Mouse (Mus musculus): ENCODE results near the gene Josd2. TPM values are rescaled to one million over a fixed set of nuclear protein-coding genes. Genes with fewer than 3 reads are reported as not detected.

Gene Josd2
- polyA plus RNA-seq, 1 experiment from 2014 or later, result 70.4 TPM

DNA sequence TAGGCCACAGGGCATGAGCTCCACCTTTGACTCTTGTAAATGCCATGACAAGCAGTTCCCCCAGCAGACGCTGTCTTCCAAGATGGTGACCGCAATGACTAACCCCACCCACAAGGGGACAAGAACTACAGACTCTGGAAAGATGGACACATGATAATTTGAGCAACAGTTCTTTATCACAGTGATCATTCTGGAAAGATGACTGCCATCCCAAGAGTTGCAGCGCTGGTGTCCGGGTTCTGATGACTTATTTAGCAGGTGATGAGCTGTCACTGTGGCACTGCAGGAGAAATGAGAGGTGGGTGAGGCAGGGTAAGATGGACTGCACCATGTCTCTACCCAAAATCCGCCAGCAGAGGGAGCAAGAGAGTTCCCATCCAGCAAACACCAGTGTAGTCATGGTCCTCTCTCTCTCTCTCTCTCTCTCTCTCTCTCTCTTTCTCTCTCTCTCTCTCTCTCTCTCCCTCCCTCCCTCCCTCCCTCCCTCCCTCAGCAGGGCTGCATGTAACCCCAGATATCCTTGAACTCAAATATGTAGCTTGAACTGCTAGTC is 33.9 kb downstream of the Josd2 start:
- no peak for ATAC-seq
- CTCF ChIA-PET, result interaction anchor here (0.9 to 2.5 kb wide), 6 partner anchors 9 to 59 kb away, joined by 3 to 13 read pairs (median 4); partner anchors contain the start of gene Pold1
- in situ Hi-C loops (cut with MboI; ENCODE audit: low pct_unique_long_range_greater_than_20kb), result no loop called here
- POLR2A ChIA-PET, result no interaction called here
- no peak for TF ChIP-seq CTCF (IDR thresholded peaks at IDR 0.05)
- H3K27me3 ChIP-seq, result peaks cover 7% of the 10 kb centered on the region
- no peak for DNase-seq (ENCODE audit: low read depth, low spot score)

DNA sequence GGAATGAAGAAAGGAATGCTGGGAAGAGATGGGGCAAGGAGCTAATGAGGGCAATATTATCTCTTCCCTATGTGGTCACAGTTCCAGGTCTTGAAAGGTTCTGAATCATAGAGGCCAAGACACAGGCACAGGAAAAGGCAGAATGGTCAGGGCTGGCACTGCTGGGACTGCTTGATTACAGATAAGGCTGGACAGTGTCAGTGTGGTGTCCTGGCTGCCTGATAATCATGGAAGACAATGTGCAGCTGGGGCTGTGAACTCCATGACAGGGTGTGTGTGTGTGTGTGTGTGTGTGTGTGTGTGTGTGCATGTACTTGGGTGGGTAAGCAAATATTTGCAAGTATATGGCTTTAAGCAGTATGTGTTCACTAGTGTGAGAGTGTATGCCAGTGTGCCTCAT is 39.7 kb downstream of the Josd2 start:
- no peak for DNase-seq (ENCODE audit: low read depth, low spot score)

DNA sequence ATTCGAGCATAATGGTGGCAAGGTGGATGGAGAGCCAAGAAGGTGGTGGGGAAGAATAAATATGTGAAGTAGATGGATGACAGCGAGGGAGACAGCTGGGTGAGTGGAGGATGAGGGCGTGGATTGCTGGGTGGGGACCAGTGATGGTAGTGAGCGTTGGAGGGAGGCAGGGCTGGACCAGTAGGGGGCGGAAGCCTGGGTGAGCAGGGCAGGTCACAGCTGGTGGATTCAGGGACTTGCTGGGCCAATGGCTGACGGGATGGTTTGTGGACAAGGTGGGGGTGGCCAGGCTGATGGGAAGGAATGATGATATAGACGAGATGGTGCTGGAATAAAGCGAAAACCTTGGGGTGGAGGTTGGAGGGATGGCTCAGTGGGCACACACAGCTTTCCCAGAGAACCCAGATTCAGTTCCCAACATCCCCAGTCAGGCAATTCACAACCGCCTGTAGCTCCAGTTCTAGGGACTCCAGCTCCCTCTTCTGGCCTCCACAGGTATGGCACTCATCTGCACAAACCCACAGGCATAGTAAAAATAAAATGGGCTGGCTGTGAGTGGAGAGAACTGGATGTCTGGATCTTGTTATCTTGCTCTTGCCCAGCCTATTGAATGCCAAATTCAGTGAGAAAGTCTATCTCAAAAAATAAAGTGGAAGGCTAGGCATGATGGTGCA is 51.6 kb downstream of the Josd2 start:
- ATAC-seq (peak; percentile 46), DNase-seq (ENCODE audit: low read depth, low spot score) (no peak)
- H3K27me3 ChIP-seq, result peaks cover 9% of the 10 kb centered on the region
- in situ Hi-C loops (cut with MboI; ENCODE audit: low pct_unique_long_range_greater_than_20kb), result no loop called here
- POLR2A ChIA-PET, result no interaction called here
- CTCF ChIA-PET, result interaction anchor here (1.0 to 1.4 kb wide), 3 partner anchors 8 to 31 kb away, joined by 3 to 4 read pairs (median 3); no protein-coding TSS in a partner anchor
- TF ChIP-seq CTCF (IDR thresholded peaks at IDR 0.05), result peak; percentile 64

More for the DNA sequence above, 39.7 kb downstream of the Josd2 start:
- ChIA-PET CTCF (interaction anchor here (0.8 kb wide), 1 partner anchor 15 kb away, joined by 3 read pairs; no protein-coding TSS in a partner anchor), POLR2A (no interaction called here)
- in situ Hi-C loops (cut with MboI; ENCODE audit: low pct_unique_long_range_greater_than_20kb), result loop anchor here (5.0 kb wide), 1 partner anchor 45 kb away; the partner anchor contains the start of gene Nr1h2
- H3K27me3 ChIP-seq, result peaks cover 12% of the 10 kb centered on the region
- TF ChIP-seq CTCF (IDR thresholded peaks at IDR 0.05), result no peak
- ATAC-seq, result no peak

DNA sequence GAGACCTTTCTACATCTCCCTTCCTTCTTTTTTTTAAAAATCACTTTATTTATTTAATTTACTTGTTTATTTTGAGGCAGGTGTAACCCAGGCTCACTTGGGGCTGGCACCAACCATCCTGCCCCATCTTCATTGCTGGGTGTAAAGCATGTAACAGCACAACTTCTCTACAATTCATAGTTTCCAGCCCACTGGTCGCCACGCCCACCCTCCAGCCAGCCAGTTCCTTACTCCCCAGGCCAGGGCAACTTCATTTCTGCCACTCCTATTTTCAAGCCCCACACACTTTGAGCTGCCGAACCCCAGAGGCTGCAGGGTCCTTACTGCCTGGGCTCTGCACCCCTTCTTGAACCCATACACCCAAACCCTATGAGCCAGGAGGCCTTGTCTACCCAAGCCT is 53.2 kb downstream of the Josd2 start:
- no peak for DNase-seq (ENCODE audit: low read depth, low spot score)
- POLR2A ChIA-PET, result interaction anchor here (0.8 kb wide), 1 partner anchor 30 kb away, joined by 3 read pairs; no protein-coding TSS in a partner anchor
- in situ Hi-C loops (cut with MboI; ENCODE audit: low pct_unique_long_range_greater_than_20kb), result loop anchor here (5.0 kb wide), 1 partner anchor 121 kb away; no protein-coding TSS in a partner anchor
- no peak for ATAC-seq
- H3K27me3 ChIP-seq, result peaks cover 5% of the 10 kb centered on the region
- CTCF ChIA-PET, result interaction anchor here (1.0 to 1.5 kb wide), 8 partner anchors 8 to 39 kb away, joined by 3 to 12 read pairs (median 6); partner anchors contain the start of genes Emc10, Fam71e1 and Pold1
- TF ChIP-seq CTCF (IDR thresholded peaks at IDR 0.05), result no peak

Other genes starting within 250 kb of the Josd2 start
- not detected for gene Klk1, start 242.6 kb upstream of the Josd2 start, polyA plus RNA-seq (2021)
- not detected for gene Gm36864, start 231.8 kb upstream of the Josd2 start, polyA plus RNA-seq (2021)
- 0.23 TPM for gene 1700028J19Rik, start 221.3 kb upstream of the Josd2 start, polyA plus RNA-seq (2021)
- 32.3 TPM for gene 2410002F23Rik, start 221.3 kb upstream of the Josd2 start, polyA plus RNA-seq (2021)
- not detected for gene Acp4, start 210.6 kb upstream of the Josd2 start, polyA plus RNA-seq (2021)
- not detected for gene Gm15517, start 206.5 kb upstream of the Josd2 start, polyA plus RNA-seq (2021)
- gene Clec11a, start 161.1 kb upstream of the Josd2 start, polyA plus RNA-seq (2021), result 0.68 TPM
- gene Shank1, start 157.7 kb upstream of the Josd2 start, polyA plus RNA-seq (2021), result 1.9 TPM
- gene Syt3, start 83.9 kb upstream of the Josd2 start, polyA plus RNA-seq (2021), result 6.4 TPM
- gene 1700008O03Rik, start 82.2 kb upstream of the Josd2 start, polyA plus RNA-seq (2021), result 0.98 TPM
- 0.03 TPM for gene Lrrc4b, start 39.0 kb upstream of the Josd2 start, polyA plus RNA-seq (2021)
- gene Aspdh, start 2.6 kb upstream of the Josd2 start, polyA plus RNA-seq (2021), result not detected
- 249 TPM for gene Emc10, start 28.5 kb downstream of the Josd2 start, polyA plus RNA-seq (2021)
- gene Fam71e1, start 28.6 kb downstream of the Josd2 start, polyA plus RNA-seq (2021), result 6.9 TPM
- 0.08 TPM for gene Mybpc2, start 56.7 kb downstream of the Josd2 start, polyA plus RNA-seq (2021)
- gene Spib, start 64.1 kb downstream of the Josd2 start, polyA plus RNA-seq (2021), result 0.14 TPM
- gene Pold1, start 80.9 kb downstream of the Josd2 start, polyA plus RNA-seq (2021), result 30.9 TPM
- gene Nr1h2, start 86.0 kb downstream of the Josd2 start, polyA plus RNA-seq (2021), result 113 TPM
- 2.7 TPM for gene Napsa, start 104.4 kb downstream of the Josd2 start, polyA plus RNA-seq (2021)
- gene Kcnc3, start 122.7 kb downstream of the Josd2 start, polyA plus RNA-seq (2021), result 0.18 TPM
- gene Myh14, start 202.9 kb downstream of the Josd2 start, polyA plus RNA-seq (2021), result 0.31 TPM
- gene Izumo2, start 240.8 kb downstream of the Josd2 start, polyA plus RNA-seq (2021), result not detected